ENCODE assay signal across 7 mouse cellular contexts in genomic region chr10:4265641-4266040, GRCm38 (mm10). TPM values are rescaled to one million over a fixed set of nuclear protein-coding genes. Genes with fewer than 3 reads are reported as not detected.
DNase-seq lines count a peak whose midpoint lies in the region; ATAC-seq and TF ChIP-seq lines count a peak whose summit lies in the region.

No protein-coding gene starts in this region.

- H3K9ac ChIP-seq in forebrain, embryonic 12.5 days: peak overlapping the region; percentile 76
- peak overlapping the region; percentile 70 for H3K9ac ChIP-seq in midbrain, postnatal 0 days (replicated peaks; ENCODE audit: low read length, poor library complexity, severe bottlenecking)

- 0 out of 2 replicates have a peak overlapping the region, but pooled peaks have one; percentile 57 for H3K4me3 ChIP-seq in brown adipose tissue, adult 24 weeks (ENCODE audit: insufficient read depth, low read depth, low read length)
- H3K4me3 ChIP-seq in forebrain, embryonic 12.5 days (replicated peaks): peak overlapping the region; percentile 78
- peak overlapping the region; percentile 81 for H3K4me3 ChIP-seq in midbrain, postnatal 0 days (ENCODE audit: low read depth, low read length)

- intact Hi-C loops in heart, postnatal 14 days (cut with DNase I): no loop called here

- H3K4me1 ChIP-seq in brown adipose tissue, adult 24 weeks (ENCODE audit: control insufficient read depth, insufficient read depth, insufficient read length, low read length): no peaks in the 10 kb centered on the region
- peaks cover 16% of the 10 kb centered on the region for H3K4me1 ChIP-seq in forebrain, embryonic 12.5 days
- peaks cover 9% of the 10 kb centered on the region; the same call in 1 of the 2 replicates for H3K4me1 ChIP-seq in midbrain, postnatal 0 days (ENCODE audit: insufficient read depth, low read length)

- H3K27ac ChIP-seq in brown adipose tissue, adult 24 weeks (replicated peaks; ENCODE audit: low read depth, low read length): no peak overlapping the region
- peak overlapping the region; percentile 50; the same call in 1 of the 2 replicates for H3K27ac ChIP-seq in forebrain, embryonic 12.5 days
- peak overlapping the region; percentile 73; the same call in 1 of the 2 replicates for H3K27ac ChIP-seq in midbrain, postnatal 0 days (ENCODE audit: low read depth, low read length)

- H3K9me3 ChIP-seq in forebrain, embryonic 12.5 days: no peaks in the 10 kb centered on the region
- H3K9me3 ChIP-seq in midbrain, postnatal 0 days (ENCODE audit: low read length): no peaks in the 10 kb centered on the region

- WGBS in forebrain, embryonic 12.5 days: under 1% methylated on average over 13 of the region's 13 CpGs
- WGBS in midbrain, postnatal 0 days: 1% methylated on average over 13 of the region's 13 CpGs

- H3K27me3 ChIP-seq in forebrain, embryonic 12.5 days: no peaks in the 10 kb centered on the region
- H3K27me3 ChIP-seq in midbrain, postnatal 0 days (ENCODE audit: insufficient read depth, low read length): no peaks in the 10 kb centered on the region

- H3K4me2 ChIP-seq in forebrain, embryonic 12.5 days: peak overlapping the region; percentile 92
- peak overlapping the region; percentile 82 for H3K4me2 ChIP-seq in midbrain, postnatal 0 days (ENCODE audit: low read depth, low read length, poor library complexity, severe bottlenecking)

- TF ChIP-seq CTCF in midbrain, postnatal 0 days (IDR thresholded peaks at IDR 0.05): no peak

- H3K36me3 ChIP-seq in forebrain, embryonic 12.5 days (replicated peaks): no peaks in the 10 kb centered on the region
- no peaks in the 10 kb centered on the region for H3K36me3 ChIP-seq in midbrain, postnatal 0 days (ENCODE audit: insufficient read depth, low read length)

- DNase-seq in R1 (ENCODE audit: low read depth, low spot score): peak; percentile 83
- peak; percentile 29 to 30 for DNase-seq in heart, postnatal 14 days
- DNase-seq in left cerebral cortex, adult 8-10 months (ENCODE audit: low spot score in 2 of 2): peak; percentile 14 to 22
- DNase-seq in midbrain, postnatal 0 days (ENCODE audit: low spot score): peak; percentile 78
- DNase-seq in adipocyte (ENCODE audit: low spot score): no peak

- ATAC-seq in forebrain, embryonic 12.5 days (ENCODE audit: low FRiP score): peak; percentile 81
- peak; percentile 85 for ATAC-seq in midbrain, postnatal 0 days (ENCODE audit: low FRiP score)

RNA-seq across cellular contexts. Expression of gene Akap12, which starts 0.5 kb away (rescaled TPM):
- 11.4 and 14.1 TPM in 2 replicates for polyA plus RNA-seq in brown adipose tissue, adult 24 weeks (2012; ENCODE audit: insufficient read depth, insufficient read length, missing spikeins)
- polyA plus RNA-seq in forebrain, embryonic 12.5 days (2016; fragmentation: Nextera tagmentation; extraction: Ambion mirVana): 37.4 and 47.5 TPM in 2 replicates
- 10 to 100 TPM; 33.5 to 33.6 TPM for total RNA-seq in heart, postnatal 14 days (2021)
- 10 to 100 TPM; 17.3 to 20.6 (median 19.8) TPM for total RNA-seq in left cerebral cortex, adult 8-10 months (2022)
- 49.6 and 52.7 TPM in 2 replicates for total RNA-seq in midbrain, postnatal 0 days (2014; rRNA removed)
- 33.7 and 36.8 TPM in 2 replicates for polyA plus RNA-seq in midbrain, postnatal 0 days (2015; fragmentation: Nextera tagmentation; extraction: Ambion mirVana)
